Mouse (Mus musculus) lung, embryonic 15.5 days (tissue): ENCODE results near the gene Mipol1. TPM values are rescaled to one million over a fixed set of nuclear protein-coding genes. Genes with fewer than 3 reads are reported as not detected.

Experiments
- ATAC-seq: fragments of 200-750 bp; cut with Nextera tagmentation; 2 replicates; pipeline ENCODE4 v1.8.0; 2017; ENCODE audit warnings: moderate number of reproducible peaks, borderline replicate concordance; ENCODE audit not compliant: low FRiP score, low TSS enrichment; ENCODE audit errors: extremely low read depth
- H3K27ac ChIP-seq: fragments of 300-500 bp; sonication (generic); 2 replicates; pipeline ENCODE4 v1.5.1; 2015; ENCODE audit warnings: moderate library complexity, mild to moderate bottlenecking, inconsistent platforms
- H3K27me3 ChIP-seq: fragments of 300-500 bp; sonication (generic); 2 replicates; pipeline ENCODE4 v1.6.1; 2015; ENCODE audit warnings: inconsistent platforms
- H3K36me3 ChIP-seq: fragments of 300-500 bp; sonication (generic); 2 replicates; pipeline ENCODE4 v1.6.1; 2015; ENCODE audit warnings: inconsistent platforms
- H3K4me1 ChIP-seq: fragments of 300-500 bp; sonication (generic); 2 replicates; pipeline ENCODE4 v1.6.1; 2015; ENCODE audit warnings: inconsistent platforms
- H3K4me2 ChIP-seq: fragments of 300-500 bp; sonication (generic); 2 replicates; pipeline ENCODE4 v1.6.1; 2015; ENCODE audit warnings: inconsistent platforms, mild to moderate bottlenecking, moderate library complexity
- H3K4me3 ChIP-seq: fragments of 300-500 bp; sonication (generic); 2 replicates; pipeline ENCODE4 v1.5.1; 2015; ENCODE audit warnings: mild to moderate bottlenecking, inconsistent platforms
- H3K9ac ChIP-seq: fragments of 300-500 bp; sonication (generic); 2 replicates; pipeline ENCODE4 v1.6.1; 2015; ENCODE audit warnings: inconsistent platforms
- H3K9me3 ChIP-seq: fragments of 300-500 bp; sonication (generic); 2 replicates; pipeline ENCODE4 v1.6.1; 2016; ENCODE audit warnings: inconsistent platforms
- WGBS: fragments of 180-500 bp; shearing (Covaris S2); methylation state at CpG from one replicate; pipeline ENCODE4 v1.1.7; 2015; 5-methylcytosine and 5-hydroxymethylcytosine counted together
- polyA plus RNA-seq: library from polyadenylated mRNA; unstranded; fragments of >200 nt; fragmentation: Nextera tagmentation; extraction: Ambion mirVana; gene quantifications from 2 replicates; pipeline ENCODE4 v1.2.1, GENCODE M21; 2015

The Mipol1 gene
- polyA plus RNA-seq, 1 experiment from 2014 or later: 8.4 TPM

- peak overlapping the region; percentile 95 for H3K27ac ChIP-seq
- no peak overlapping the region for H3K4me3 ChIP-seq
- peak overlapping the region; percentile 44 for H3K4me2 ChIP-seq
- H3K4me1 ChIP-seq: peaks cover 5% of the 10 kb centered on the region; the same call in 1 of the 2 replicates
- no peaks in the 10 kb centered on the region for H3K9me3 ChIP-seq
- no peaks in the 10 kb centered on the region for H3K36me3 ChIP-seq
- H3K27me3 ChIP-seq: peaks cover 79% of the 10 kb centered on the region
- 2% methylated on average over 25 of the region's 25 CpGs for WGBS
- H3K9ac ChIP-seq: peak overlapping the region; percentile 20; the same call in 1 of the 2 replicates
- no peak for ATAC-seq
Measured at GRCm38 (mm10) chr12:57536056-57536908, 306.1 kb downstream of the Mipol1 start.

GRCm38 (mm10) chr12:57536909-57537670, 306.9 kb downstream of the Mipol1 start:
- peaks cover 79% of the 10 kb centered on the region for H3K27me3 ChIP-seq
- peak overlapping the region; percentile 95 for H3K27ac ChIP-seq
- H3K9me3 ChIP-seq: no peaks in the 10 kb centered on the region
- no peak for ATAC-seq
- peak overlapping the region; percentile 44 for H3K4me2 ChIP-seq
- H3K36me3 ChIP-seq: no peaks in the 10 kb centered on the region
- WGBS: 2% methylated on average over 11 of the region's 11 CpGs
- H3K9ac ChIP-seq: peak overlapping the region; percentile 20; the same call in 1 of the 2 replicates
- H3K4me3 ChIP-seq: no peak overlapping the region
- H3K4me1 ChIP-seq: peaks cover 5% of the 10 kb centered on the region; the same call in 1 of the 2 replicates

GRCm38 (mm10) chr12:57537791-57538587, 307.8 kb downstream of the Mipol1 start:
- 1% methylated on average over 21 of the region's 21 CpGs for WGBS
- Histone ChIP-seq H3K36me3 (no peaks in the 10 kb centered on the region), H3K4me3 (peak overlapping the region; percentile 33), H3K9ac (peak overlapping the region; percentile 44), H3K9me3 (no peaks in the 10 kb centered on the region), H3K4me1 (peaks cover 5% of the 10 kb centered on the region; the same call in 1 of the 2 replicates), H3K27ac (peak overlapping the region; percentile 57), H3K4me2 (peak overlapping the region; percentile 61), H3K27me3 (peaks cover 79% of the 10 kb centered on the region)
- ATAC-seq: no peak

GRCm38 (mm10) chr12:57538588-57539550, 308.6 kb downstream of the Mipol1 start:
- WGBS: under 1% methylated on average over 63 of the region's 63 CpGs
- H3K27me3 ChIP-seq: peaks cover 79% of the 10 kb centered on the region
- H3K9me3 ChIP-seq: no peaks in the 10 kb centered on the region
- H3K4me2 ChIP-seq: peak overlapping the region; percentile 61
- H3K27ac ChIP-seq: peak overlapping the region; percentile 57
- peaks cover 3% of the 10 kb centered on the region; the same call in 1 of the 2 replicates for H3K4me1 ChIP-seq
- H3K4me3 ChIP-seq: peak overlapping the region; percentile 33
- ATAC-seq: no peak; the same call in 1 of the 2 replicates
- H3K36me3 ChIP-seq: no peaks in the 10 kb centered on the region
- H3K9ac ChIP-seq: peak overlapping the region; percentile 44

GRCm38 (mm10) chr12:57539551-57539985, 309.3 kb downstream of the Mipol1 start:
- H3K27me3 ChIP-seq: peaks cover 78% of the 10 kb centered on the region
- H3K9ac ChIP-seq: peak overlapping the region; percentile 44; the same call in 1 of the 2 replicates
- H3K4me3 ChIP-seq: peak overlapping the region; percentile 33
- H3K36me3 ChIP-seq: no peaks in the 10 kb centered on the region
- ATAC-seq: no peak
- H3K9me3 ChIP-seq: no peaks in the 10 kb centered on the region
- 0 out of 2 replicates have a peak, but pooled peaks cover 2% of the 10 kb centered on the region for H3K4me1 ChIP-seq
- peak overlapping the region; percentile 57; the same call in 1 of the 2 replicates for H3K27ac ChIP-seq
- WGBS: 1% methylated on average over 10 of the region's 10 CpGs
- H3K4me2 ChIP-seq: peak overlapping the region; percentile 61

GRCm38 (mm10) chr12:57541118-57541517, 310.9 kb downstream of the Mipol1 start:
- H3K9ac ChIP-seq: peak overlapping the region; percentile 10; the same call in 1 of the 2 replicates
- H3K36me3 ChIP-seq: no peaks in the 10 kb centered on the region
- peak overlapping the region; percentile 58 for H3K4me3 ChIP-seq
- H3K4me1 ChIP-seq: peaks cover 6% of the 10 kb centered on the region; the same call in 1 of the 2 replicates
- no peak for ATAC-seq
- no peaks in the 10 kb centered on the region for H3K9me3 ChIP-seq
- WGBS: 6% methylated on average over 6 of the region's 6 CpGs
- no peak overlapping the region for H3K27ac ChIP-seq
- peaks cover 76% of the 10 kb centered on the region for H3K27me3 ChIP-seq
- peak overlapping the region; percentile 52 for H3K4me2 ChIP-seq

- Histone ChIP-seq H3K36me3 (no peaks in the 10 kb centered on the region), H3K9me3 (no peaks in the 10 kb centered on the region), H3K4me3 (peak overlapping the region; percentile 58), H3K9ac (peak overlapping the region; percentile 52), H3K27ac (peak overlapping the region; percentile 62), H3K4me1 (peaks cover 6% of the 10 kb centered on the region; the same call in 1 of the 2 replicates), H3K4me2 (peak overlapping the region; percentile 52), H3K27me3 (peaks cover 76% of the 10 kb centered on the region)
- peak; percentile 34 for ATAC-seq
- WGBS: 1% methylated on average over 46 of the region's 46 CpGs
Measured at GRCm38 (mm10) chr12:57541931-57542745, 311.9 kb downstream of the Mipol1 start.

GRCm38 (mm10) chr12:57542746-57543626, 312.8 kb downstream of the Mipol1 start:
- peak overlapping the region; percentile 62 for H3K27ac ChIP-seq
- H3K9me3 ChIP-seq: no peaks in the 10 kb centered on the region
- peaks cover 80% of the 10 kb centered on the region for H3K27me3 ChIP-seq
- H3K36me3 ChIP-seq: no peaks in the 10 kb centered on the region
- H3K9ac ChIP-seq: peak overlapping the region; percentile 52
- H3K4me1 ChIP-seq: peaks cover 6% of the 10 kb centered on the region; the same call in 1 of the 2 replicates
- H3K4me3 ChIP-seq: peak overlapping the region; percentile 58
- peak overlapping the region; percentile 52 for H3K4me2 ChIP-seq
- WGBS: 1% methylated on average over 61 of the region's 63 CpGs
- no peak for ATAC-seq

GRCm38 (mm10) chr12:57543627-57543991, 313.4 kb downstream of the Mipol1 start:
- Histone ChIP-seq H3K36me3 (no peaks in the 10 kb centered on the region), H3K4me3 (peak overlapping the region; percentile 58), H3K27ac (peak overlapping the region; percentile 62), H3K9ac (peak overlapping the region; percentile 52), H3K4me2 (peak overlapping the region; percentile 52), H3K27me3 (peaks cover 82% of the 10 kb centered on the region), H3K9me3 (no peaks in the 10 kb centered on the region), H3K4me1 (peaks cover 6% of the 10 kb centered on the region; the same call in 1 of the 2 replicates)
- 2% methylated on average over 10 of the region's 10 CpGs for whole genome bisulfite sequencing
- no peak for ATAC-seq
